Mouse (Mus musculus) lung, adult 18-20 months (tissue): ENCODE data around the gene Fxyd4.

Source experiments
- DNase-seq, 2 experiments: peaks; one replicate each; pipeline ENCODE4 v3.0.0; 2022; ENCODE audit warnings: mixed read lengths in 2 of 2

Fxyd4 gene

DNA sequence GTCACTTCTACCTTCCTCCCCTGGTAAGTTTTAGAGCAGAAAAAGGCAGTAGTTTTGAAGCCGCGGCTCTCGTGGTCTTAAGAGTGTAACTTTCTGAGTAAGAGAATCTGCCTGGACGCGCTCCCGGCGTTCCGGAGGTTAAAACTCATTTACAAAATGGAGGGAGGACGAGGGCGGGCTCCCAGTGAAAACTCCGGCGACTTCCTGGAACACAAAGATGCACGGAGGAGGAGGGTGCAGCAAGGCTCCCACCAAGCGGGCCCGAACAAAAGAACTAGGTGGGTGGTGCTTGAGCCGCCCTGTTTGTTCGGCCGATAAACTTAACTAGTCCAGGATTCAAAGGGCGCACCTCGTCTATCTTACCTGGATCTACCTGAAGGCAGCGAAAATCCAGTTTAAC is 19.9 kb downstream of the Fxyd4 start:
- DNase-seq = peak; percentile 77 to 80

- peak; percentile 91 to 92 for DNase-seq
Observed at GRCm38 (mm10) chr6:117916737-117917426, 20.6 kb downstream of the Fxyd4 start.

- no peak for DNase-seq
Observed at GRCm38 (mm10) chr6:117916205-117916736, 21.2 kb downstream of the Fxyd4 start.

DNA sequence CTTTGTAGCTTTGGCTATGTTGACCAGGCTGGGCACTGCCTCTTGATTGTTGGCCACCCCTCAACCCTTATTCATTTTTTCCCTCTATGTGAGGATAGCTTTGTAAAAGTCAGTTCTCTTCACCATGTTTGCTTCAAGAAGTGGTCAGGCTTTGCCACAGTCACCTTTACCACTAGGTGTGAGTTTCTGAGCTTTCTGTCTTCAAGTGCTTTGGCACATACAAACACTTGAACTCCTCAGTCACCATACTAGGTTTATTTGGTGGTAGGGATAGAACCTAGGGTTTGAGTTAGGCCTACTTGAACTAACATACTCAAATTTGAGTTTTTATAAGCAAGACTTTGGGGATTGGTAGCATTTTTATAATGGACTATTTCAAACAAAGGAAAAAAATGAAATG is 23.0 kb downstream of the Fxyd4 start:
- no peak for DNase-seq

DNA sequence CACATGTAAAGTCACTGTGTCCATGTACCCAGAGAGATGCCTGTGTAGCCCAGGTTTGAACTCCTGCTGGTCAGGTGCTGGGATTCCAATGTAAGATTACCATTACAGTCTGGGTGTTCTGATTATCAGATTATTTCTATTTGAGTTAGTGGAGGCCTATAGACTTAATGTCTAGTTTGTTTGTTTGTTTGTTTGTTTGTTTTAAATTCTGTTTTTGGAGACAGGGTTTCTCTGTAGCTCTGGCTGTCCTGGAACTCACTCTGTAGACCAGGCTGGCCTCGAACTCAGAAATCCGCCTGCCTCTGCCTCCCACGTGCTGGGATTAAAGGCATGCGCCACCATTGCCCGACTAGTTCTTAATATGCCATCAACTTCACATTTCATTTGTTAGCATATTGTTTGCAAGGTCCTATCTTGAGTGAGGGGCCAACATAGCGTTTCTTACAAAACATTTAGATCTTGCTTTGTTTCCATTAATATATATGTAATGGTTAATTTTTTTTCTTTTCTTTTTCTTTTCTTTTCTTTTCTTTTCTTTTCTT is 27.3 kb downstream of the Fxyd4 start:
- DNase-seq = no peak

DNA sequence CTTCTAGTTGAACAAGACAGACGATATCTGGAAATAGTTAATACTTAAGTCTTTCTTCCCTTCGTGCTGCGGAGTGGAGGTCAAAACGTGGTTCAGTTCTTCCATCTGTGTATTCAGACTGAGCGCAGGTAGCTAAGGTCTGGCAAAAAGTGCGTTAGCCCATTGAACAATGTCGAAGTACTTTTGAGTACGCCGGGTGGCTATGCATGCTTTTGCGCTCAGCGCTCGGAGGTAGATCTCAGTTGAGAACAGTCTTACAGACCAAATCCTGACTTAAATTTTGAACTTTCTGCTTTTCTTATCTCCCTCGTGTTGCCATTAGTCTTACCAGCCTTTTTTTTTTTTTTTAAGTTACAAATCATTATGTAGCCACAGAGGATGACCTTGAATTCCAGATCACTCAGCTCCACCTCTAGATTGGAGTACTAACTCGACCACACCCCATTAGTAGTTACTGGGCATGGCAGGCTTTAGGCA is 29.0 kb downstream of the Fxyd4 start:
- DNase-seq = no peak

DNA sequence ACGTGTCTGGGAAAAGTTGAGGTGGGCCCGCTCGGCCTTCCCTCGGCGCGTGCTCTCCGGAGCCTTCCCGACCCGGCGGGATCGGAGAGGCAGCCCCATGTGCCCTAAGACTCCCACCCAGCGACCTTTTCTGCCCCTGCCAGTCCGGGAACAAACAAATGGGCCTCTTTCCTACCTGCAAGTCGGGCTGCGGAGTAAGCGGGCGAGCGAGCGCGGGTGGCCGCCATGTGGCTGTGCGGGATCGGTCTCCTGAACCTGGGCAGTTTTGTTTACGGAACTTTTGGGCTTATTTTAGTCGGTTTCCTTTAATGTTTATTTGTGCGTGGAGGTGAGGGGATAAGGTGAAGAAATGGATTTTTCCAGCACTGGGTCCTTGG is 29.5 kb downstream of the Fxyd4 start:
- no peak for DNase-seq

DNA sequence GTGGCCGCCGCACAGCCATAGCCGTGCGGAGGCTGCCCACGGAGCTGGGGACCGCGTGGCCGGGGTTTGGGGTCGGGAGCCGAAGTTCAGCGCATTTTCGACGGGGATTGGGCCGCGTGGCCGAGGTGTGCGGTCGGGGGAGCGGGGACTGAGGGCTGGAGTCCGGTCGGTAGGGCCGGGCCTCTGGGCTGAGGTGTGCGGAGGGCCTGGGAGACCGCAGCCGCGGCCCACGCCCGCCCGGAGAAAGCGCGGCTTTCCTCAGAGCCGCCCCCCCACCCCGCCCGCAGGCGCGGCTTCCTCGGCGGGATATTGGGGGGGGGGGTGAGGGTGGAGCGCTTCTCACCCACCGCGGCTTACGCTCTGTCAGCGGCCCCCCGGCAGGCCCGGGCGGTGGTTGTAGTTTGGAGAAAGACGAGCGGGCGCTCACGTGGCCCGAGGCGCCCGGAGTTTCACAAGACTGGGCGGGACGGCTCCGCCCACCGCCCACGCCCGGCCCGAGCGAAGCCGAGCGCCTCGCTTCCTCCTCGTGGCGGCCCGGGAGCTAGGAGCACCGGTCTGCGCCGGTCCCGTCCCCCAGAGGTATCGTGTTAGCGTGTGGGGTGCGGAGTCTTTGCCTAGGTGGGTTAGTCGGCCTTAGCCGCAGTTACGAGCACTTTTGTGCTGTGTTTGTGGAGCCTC is 30.1 kb downstream of the Fxyd4 start:
- peak; percentile 87 to 90 for DNase-seq

DNA sequence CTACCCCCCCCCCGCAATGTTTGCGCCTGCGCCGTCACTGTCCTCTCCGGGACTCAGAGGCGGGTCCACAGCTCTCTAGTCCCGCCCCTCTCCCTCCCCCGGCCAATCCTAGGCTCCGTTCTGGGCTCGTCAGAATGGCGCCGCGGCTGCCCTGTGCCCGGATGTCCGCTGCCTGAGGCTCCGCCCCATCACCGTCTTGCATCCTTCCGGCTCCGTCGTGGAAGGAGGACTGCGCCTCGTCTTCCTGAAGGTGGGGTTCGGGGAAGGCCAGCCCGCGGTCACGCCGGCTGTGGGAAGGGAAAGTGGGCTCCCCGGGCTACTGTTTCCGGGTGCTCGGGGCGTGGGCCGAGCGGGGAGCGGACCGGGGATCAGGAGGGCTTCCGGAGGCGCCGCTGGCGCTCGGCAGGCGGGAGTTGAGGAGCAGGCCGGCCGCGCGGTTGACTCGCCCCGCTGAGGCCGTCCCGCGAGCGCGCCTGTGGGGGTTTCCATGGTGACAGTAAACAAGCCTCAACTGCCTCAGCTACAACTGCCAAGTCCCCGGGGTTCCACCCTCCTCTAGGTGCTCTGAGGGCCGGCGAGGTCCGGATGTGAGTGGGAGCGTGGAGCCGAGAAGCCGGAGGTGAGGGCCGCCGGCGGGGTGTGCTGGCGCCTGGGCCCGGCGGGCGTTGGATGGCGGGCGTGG is 30.8 kb downstream of the Fxyd4 start:
- peak; percentile 99 for DNase-seq

- no peak for DNase-seq
Observed at GRCm38 (mm10) chr6:117906015-117906531, 31.4 kb downstream of the Fxyd4 start.

- DNase-seq = no peak
Observed at GRCm38 (mm10) chr6:117905260-117905930, 32.1 kb downstream of the Fxyd4 start.

DNA sequence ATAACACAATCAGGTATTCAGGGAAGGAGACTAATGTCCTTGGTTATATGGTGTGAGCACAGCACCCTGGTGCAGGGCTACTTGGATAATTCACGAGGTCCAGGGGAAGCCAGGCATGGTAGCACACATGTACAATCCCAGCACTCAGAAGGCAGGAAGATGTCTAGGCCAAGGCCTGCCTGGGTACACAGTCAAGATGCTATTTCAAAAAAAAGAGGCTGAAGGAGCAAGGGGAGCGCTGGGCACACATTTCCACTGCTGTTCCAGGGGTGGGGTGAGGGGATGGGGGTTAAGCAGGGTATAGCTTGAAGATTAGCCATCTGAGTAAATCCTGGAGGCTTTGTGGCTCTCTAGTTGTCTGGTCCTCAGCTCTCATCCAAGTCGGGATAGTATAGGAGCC is 33.7 kb downstream of the Fxyd4 start:
- DNase-seq = no peak

DNA sequence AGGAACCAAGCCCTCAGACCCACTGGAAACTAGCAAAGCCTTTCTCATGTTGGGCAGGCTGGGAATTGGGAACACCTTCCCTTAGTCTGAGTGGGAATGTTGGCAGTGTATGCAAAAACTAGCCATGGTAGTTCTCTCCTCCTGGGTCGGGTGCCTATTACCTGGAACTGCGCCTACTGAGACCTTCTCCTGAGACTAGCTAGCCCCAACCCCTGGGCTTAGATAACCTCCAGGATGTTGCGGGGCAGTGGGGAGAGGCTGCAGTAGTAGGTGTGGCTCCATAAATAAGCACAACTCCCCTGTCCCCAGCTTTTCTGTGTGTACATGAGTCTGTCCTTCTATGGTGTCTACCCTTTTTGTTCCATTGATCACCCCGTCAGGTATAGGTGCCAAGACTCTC is 34.9 kb downstream of the Fxyd4 start:
- DNase-seq = no peak

- DNase-seq = no peak
Observed at GRCm38 (mm10) chr6:117901510-117902402, 35.7 kb downstream of the Fxyd4 start.

- no peak for DNase-seq
Observed at GRCm38 (mm10) chr6:117900126-117901080, 37.1 kb downstream of the Fxyd4 start, which contains the start of gene Hnrnpf. Hnrnpf (plus strand) TSS chr6:117900324.

GRCm38 (mm10) chr6:117897800-117898199 is 39.7 kb downstream of the Fxyd4 start:
- no peak for DNase-seq

- DNase-seq = no peak
Observed at GRCm38 (mm10) chr6:117893435-117893834, 44.1 kb downstream of the Fxyd4 start.

DNA sequence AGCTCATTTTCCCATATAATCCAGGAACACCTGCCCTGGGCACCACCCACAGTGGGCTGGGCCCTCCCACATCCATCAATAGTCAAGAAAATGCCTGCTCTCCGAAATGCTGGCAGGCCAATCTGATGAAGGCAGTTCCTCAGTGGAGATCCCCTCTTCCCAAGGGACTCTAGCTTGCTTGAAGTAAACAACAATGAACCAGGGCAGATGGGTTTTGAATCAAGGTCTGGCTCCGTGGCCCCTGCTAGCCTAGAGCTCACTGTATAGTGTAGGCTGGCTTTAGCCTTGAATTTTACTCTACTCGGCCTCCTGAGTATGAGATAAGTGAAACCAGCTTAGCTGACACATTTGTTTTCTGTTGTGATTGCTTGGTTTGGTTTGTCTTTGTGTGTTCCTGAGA is 45.1 kb downstream of the Fxyd4 start:
- no peak for DNase-seq

- peak; percentile 42 to 66 for DNase-seq
Observed at GRCm38 (mm10) chr6:117891369-117892160, 45.9 kb downstream of the Fxyd4 start.
